Mouse (Mus musculus) heart, postnatal 0 days (tissue): ENCODE results near the gene Arfgap2.

Experiments used
- CTCF ChIP-seq: IDR thresholded peaks from 2 replicates; pipeline ENCODE4 v1.5.1; 2016; ENCODE audit warnings: antibody characterized with exemption, control low read depth, low read depth
- EP300 ChIP-seq: IDR thresholded peaks from 2 replicates; pipeline ENCODE4 v1.6.1; 2016; ENCODE audit warnings: antibody characterized with exemption, low read depth

GRCm38 (mm10) chr2:91252001-91252400 is 12.8 kb upstream of the Arfgap2 start:
- TF ChIP-seq CTCF = no peak
- TF ChIP-seq EP300 = no peak
